Mouse (Mus musculus) cerebral cortex, adult 2 months (tissue): ENCODE results near the gene Olfr231.

ENCODE experiments used
- WGBS: fragments of 180-500 bp; shearing (Covaris S2); methylation state at CpG from one replicate; pipeline ENCODE4 v1.1.7; 2018; 5-methylcytosine and 5-hydroxymethylcytosine counted together

Olfr231 gene

DNA sequence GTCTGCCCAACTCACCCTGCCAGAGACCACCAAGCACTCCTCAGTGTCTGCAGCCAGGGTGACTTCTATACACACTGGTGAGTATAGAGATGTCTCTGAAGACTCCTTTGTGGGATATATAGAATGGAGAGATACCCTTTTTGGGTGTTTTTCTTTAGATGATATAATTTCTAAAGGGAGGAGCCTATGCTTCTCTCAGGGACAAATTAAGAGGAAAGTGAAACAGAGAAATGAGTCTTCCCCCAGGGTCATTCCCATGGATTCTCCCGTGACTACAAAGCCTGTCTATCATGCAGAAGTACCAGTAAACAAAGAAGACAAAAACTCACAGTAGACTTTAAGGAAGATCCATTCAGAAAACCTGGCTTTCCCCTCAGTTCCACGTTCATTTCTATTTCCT lies at the start of gene Olfr231:
Olfr231 (minus strand) TSS at position 101 of the 400 bp plus-strand sequence.
- WGBS = 66% methylated on average over 2 of the region's 2 CpGs

- WGBS = 91% methylated on average over 10 of the region's 10 CpGs
Measured at GRCm38 (mm10) chr1:174159095-174159494, 38.1 kb upstream of the Olfr231 start.

DNA sequence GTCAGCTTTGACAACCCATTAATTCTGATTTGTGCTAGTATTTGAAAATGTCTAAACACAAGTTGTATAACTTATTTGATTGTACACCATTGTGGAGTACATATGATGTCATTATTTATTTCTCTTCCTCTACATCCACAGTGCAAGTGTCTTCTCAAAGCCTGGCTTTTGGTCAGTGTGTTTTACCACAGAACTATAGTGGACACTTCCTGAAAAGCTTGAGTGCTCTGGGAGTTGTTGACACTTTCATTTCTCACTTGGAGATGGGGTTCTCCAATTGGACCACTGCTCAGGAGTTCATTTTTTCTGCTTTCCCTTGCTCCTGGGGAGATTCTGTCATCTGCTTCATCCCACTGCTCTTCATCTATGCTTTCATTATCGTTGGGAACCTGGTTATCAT lies 37.5 kb upstream of the Olfr231 start:
- WGBS = 93% methylated on average over 1 of the region's 1 CpGs

- 92% methylated on average over 3 of the region's 3 CpGs for WGBS
Measured at GRCm38 (mm10) chr1:174157622-174158021, 36.7 kb upstream of the Olfr231 start.

- WGBS = 87% methylated on average over 1 of the region's 1 CpGs
Measured at GRCm38 (mm10) chr1:174155333-174155732, 34.4 kb upstream of the Olfr231 start, which contains the start of gene Olfr420. Olfr420 (plus strand) TSS chr1:174155633.

DNA sequence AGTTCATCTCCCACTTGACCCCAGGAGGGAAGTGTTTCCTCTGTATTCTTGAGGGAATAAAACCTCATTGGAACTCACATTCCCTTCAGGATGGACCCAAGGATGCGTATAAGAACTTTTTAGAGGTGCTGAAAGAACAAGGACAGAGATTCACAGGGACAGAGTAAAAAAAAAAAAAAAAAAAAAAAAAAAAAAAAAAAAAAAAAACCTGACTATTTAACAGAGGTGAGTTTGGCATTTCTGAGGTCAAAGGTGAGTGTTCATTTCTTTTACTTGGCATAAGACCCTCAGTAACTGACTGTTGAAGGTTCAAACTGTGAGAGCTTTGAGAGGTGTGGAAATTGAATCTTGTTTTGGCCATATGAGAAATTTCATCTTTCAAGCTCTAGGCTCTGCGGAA lies 28.3 kb upstream of the Olfr231 start:
- WGBS = 79% methylated on average over 2 of the region's 2 CpGs

- 59% methylated on average over 1 of the region's 1 CpGs for WGBS
Measured at GRCm38 (mm10) chr1:174146696-174147095, 25.7 kb upstream of the Olfr231 start.

DNA sequence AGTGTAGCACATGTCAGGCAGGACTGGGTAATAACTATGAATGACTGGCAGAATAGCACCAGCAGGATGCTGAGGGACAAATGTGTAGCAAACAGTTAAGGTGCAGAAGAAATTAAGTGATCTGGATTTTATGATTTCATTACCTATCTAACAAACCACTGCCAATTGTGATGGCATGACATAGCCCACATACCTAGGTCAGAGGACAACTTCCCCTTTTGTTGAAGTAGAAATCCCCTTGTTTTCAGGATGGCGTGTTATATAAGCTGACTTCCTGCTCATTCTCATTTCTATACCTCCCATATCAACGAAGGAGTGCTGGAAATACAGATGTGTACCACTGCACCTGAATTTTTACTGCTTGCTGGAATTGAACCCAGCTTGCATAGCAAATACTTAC lies 20.4 kb upstream of the Olfr231 start:
- WGBS = 77% methylated on average over 2 of the region's 2 CpGs

- 53% methylated on average over 3 of the region's 3 CpGs for WGBS
Measured at GRCm38 (mm10) chr1:174131999-174132398, 11.0 kb upstream of the Olfr231 start.

GRCm38 (mm10) chr1:174131217-174131616 lies 10.3 kb upstream of the Olfr231 start, which contains the start of gene Olfr424:
Olfr424 (plus strand) TSS chr1:174131517.
- 73% methylated on average over 3 of the region's 3 CpGs for WGBS

- 56% methylated on average over 2 of the region's 2 CpGs for WGBS
Measured at GRCm38 (mm10) chr1:174103735-174104134, 17.2 kb downstream of the Olfr231 start.

- WGBS = 92% methylated on average over 1 of the region's 1 CpGs
Measured at GRCm38 (mm10) chr1:174096591-174096990, 24.4 kb downstream of the Olfr231 start, which contains the start of gene Olfr427. Olfr427 (plus strand) TSS chr1:174096891.

GRCm38 (mm10) chr1:174084031-174084430 lies 36.9 kb downstream of the Olfr231 start, which contains the start of gene Olfr429:
Olfr429 (plus strand) TSS chr1:174084331.
- WGBS = 87% methylated on average over 2 of the region's 2 CpGs

GRCm38 (mm10) chr1:174066305-174066704 lies 54.7 kb downstream of the Olfr231 start, which contains the start of gene Olfr430:
Olfr430 (plus strand) TSS chr1:174066605.
- WGBS = 85% methylated on average over 3 of the region's 3 CpGs
